Mouse (Mus musculus): Measurements from ENCODE around the gene Sec14l3.
"Not testable (repeated sequence)": the region's sequence is repeated elsewhere in the genome, so short reads cannot be mapped to it uniquely, and the experiment has no call there.

Gene Sec14l3

DNA sequence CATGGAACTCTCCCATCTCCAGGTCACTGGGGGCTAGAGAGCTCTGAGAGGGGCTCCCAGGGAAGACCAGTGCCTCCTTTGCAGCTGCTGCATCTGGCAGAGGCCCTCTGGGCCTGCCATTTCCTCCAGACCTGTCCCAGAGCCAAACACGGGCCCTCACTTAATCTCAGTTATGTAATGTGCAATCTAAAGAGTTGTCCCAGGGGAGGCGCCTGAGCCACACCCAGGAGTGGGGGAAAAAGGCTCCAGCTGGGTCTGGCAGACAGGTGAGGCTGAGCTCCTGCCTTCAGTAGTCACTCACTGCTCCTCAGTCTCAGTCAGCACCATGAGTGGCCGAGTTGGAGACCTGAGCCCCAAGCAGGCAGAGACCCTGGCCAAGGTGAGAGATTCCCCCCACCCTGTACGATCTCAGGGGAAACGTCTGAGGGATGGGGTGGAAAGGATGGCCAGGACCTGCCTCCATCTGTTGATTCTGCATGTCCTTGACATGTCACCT, at the start of gene Sec14l3:
Sec14l3 (plus strand) TSS at position 215 of the 496 bp plus-strand sequence.
- DNase-seq = no peak

DNA sequence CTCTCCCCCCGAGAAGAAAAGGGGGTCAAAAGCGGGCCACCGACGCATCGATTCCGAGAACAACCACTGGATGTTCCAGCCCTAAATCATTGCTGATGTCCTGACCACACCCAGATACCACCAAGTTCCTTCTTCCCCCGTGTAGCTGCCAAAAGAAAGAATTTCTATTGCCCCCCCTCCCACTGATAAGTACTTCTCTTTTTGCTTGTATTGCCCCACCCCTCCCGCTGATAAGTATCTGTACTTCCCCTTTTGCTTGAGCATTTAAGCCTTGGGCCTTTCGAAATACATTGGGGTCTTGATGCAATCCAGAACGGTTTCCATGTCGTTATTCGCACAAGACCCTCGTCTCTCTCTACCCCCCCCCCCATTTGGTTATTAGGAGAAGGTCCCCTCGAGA, 48.8 kb upstream of the Sec14l3 start:
- not testable (repeated sequence) for DNase-seq

- not testable (repeated sequence) for DNase-seq
These were observed 42.5 kb upstream of the Sec14l3 start for GRCm38 (mm10) chr11:4022111-4022510.

DNA sequence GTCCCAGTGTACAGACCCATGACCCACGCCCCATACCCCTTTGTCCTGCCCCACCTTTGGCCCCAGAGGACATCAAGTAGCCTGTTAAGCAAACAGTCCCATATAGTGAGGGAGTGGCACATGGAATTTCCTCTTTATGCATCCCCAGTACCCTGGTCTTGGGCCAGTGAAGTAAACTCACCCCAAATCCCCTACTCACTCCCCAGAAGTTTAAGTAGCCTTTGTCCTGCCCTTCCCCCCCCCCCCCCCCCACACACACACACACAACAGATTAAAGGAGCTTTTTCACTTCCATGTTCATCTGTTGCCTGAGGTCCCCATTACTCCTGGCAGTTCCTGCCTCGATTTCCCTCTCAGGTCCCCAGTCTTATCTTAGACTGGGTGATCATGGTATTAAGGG, 41.3 kb upstream of the Sec14l3 start:
- DNase-seq = no peak

DNA sequence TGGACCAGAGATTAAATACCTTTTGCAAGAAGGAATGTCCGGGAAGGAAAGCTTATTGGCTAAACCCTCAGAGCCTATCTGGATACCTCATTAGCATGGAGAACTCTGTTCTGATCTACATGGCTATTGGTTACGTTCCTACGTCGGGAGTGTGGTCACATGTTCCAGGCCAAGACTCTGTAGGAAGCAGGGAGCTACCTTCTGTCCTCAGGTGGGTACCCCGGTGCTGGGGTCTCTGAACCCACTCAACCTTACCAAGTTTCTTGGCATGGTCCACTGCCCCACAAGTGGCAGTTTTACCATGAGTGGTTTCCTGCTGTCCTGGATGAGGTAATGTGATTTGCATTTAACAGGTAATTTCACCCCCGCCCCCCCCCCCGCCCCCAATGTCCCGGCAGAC, 37.6 kb upstream of the Sec14l3 start:
- DNase-seq = no peak

GRCm38 (mm10) chr11:4027561-4028334, 36.9 kb upstream of the Sec14l3 start:
- no peak for DNase-seq

- no peak for DNase-seq
These were observed 35.3 kb upstream of the Sec14l3 start for GRCm38 (mm10) chr11:4029343-4029742.

GRCm38 (mm10) chr11:4031126-4031941, 33.3 kb upstream of the Sec14l3 start, which contains the start of gene Sec14l4:
Sec14l4 (plus strand) TSS chr11:4031462.
- no peak for DNase-seq

GRCm38 (mm10) chr11:4031961-4032360, 32.7 kb upstream of the Sec14l3 start:
- peak; percentile 21 to 25 for DNase-seq

- no peak for DNase-seq
These were observed 31.2 kb upstream of the Sec14l3 start for GRCm38 (mm10) chr11:4033471-4033870.

DNA sequence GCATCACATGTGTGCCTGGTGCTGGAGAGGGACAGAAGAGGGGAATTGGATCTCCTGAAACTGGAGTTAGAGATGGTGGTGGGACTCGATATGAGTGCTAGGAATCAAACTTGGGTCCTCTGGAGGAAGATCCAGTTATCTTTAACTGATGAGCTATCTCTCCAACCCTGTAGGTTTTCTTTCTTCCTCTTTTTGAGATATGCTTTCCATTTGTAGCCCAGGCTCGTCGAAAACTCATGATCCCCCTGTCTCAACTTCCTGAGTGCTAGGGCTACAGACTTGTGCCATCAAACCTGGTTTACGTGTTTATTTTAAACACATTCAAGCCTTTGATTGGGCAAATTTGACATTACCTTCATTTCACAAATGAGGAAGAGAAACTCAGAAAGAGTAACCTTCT, 30.5 kb upstream of the Sec14l3 start:
- no peak for DNase-seq

DNA sequence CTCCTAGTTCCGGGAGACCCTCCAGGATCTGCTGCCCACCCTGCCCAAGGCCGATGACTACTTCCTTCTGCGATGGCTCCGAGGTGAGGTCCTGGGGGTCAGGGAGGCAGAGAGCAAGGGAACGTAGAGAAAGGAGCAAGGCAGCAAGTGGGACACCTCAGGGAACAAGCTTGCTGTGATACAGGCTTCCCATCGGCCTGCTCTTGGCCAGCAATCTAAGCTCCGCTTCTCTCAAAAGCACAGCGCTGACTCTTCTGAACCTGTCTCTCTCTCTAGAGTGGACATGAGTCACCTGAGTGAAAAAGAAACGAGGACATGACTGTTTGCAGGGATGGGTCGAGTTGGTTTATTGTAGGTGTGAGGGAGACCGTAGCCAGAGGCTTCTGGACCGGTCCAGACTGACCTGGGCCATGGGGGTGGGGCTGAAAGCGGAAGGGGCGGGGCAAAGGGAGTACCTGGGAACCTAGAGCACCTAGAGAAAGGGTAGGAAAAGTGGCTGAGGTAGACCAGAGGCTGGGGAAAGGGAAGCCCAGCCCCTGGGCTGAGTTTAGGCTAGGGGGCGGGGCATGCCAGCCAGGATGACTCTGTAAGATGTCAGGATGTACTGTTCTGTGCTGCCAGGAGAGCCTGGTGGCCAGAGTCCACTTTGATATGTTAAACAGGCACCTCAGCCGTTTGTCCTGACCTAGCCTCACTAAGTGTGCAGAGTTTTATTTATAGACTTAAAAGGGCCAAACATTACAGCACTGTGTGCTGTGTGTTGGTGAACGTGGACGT, 29.3 kb upstream of the Sec14l3 start:
- DNase-seq = no peak

- DNase-seq = no peak
These were observed 28.7 kb upstream of the Sec14l3 start for GRCm38 (mm10) chr11:4035916-4036315.

DNA sequence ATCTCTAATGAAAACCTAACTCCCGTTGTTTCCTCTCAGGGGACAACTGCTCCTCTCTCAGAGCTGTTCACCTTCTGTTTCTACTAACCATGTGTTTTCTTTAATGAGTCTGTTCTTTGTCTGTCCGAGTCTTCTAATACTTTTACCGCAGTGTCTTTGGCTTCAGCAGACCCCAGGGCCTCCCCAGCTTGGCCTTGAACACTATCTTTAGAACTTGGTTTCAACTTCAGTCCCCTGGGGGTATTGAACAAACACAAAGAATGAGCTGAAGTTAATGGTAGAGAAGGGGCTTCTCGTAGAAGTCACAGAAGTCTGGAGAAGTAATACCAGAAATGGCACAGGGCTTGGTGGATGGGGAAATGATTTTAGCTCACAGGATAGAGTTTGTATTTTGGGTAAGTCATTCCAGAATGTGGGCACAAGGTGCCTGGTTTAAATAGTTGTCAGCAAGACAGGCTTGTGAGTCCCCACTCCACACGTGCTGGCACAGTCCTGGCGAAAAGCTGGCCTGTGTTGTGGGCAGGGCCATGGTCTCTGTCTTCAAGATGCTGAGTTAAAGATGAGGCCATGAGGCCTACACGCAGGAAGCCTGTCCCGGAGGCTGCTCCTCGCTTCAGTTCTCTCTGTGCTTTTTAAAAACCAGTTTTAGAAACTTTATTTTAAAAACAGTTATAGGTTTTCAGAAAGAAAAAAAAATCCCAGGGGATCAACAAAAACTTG, 28.1 kb upstream of the Sec14l3 start:
- DNase-seq = no peak

DNA sequence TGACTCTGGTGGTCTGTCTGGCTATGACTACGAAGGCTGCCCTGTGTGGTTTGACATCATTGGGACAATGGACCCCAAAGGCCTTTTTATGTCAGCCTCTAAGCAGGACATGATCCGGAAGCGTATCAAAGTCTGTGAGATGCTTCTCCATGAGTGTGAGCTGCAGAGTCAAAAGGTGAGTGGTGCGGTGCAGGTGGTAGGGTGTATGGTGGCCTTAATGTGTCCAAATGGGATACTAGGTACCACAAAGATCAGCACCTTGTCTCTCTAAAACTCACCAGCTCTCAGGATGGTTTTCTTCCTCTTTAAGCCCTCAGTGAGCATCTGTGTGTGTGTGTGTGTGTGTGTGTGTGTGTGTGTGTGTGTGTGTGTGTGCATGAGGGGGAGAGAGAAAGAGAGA, 24.7 kb upstream of the Sec14l3 start:
- no peak for DNase-seq

DNA sequence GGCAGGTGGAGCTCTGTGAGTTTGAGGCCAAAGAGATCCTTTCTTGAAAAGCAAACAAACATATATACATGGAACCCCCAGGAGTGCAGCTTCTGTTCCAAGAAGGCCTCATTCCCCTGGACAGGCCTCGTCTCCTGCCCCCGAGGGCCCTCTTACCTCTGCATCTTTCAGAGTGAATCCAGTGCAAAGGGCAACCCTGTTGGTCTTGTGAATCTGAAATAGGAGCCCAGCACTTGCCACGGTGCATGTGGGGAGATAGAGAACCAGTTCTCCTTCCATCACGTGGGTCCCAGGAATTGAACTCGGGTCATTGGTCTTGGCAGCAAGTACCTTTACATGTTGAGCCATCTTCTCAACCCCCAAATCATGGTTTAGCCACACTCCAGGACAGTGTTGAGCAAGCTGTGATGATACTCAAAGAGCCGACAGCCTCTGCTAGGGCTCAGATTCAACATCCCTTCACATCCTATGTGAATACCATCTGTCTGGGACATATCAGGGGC, 23.5 kb upstream of the Sec14l3 start:
- no peak for DNase-seq

- no peak for DNase-seq
These were observed 21.6 kb upstream of the Sec14l3 start for GRCm38 (mm10) chr11:4043081-4043480.

GRCm38 (mm10) chr11:4046526-4046925, 18.1 kb upstream of the Sec14l3 start:
- DNase-seq = no peak

DNA sequence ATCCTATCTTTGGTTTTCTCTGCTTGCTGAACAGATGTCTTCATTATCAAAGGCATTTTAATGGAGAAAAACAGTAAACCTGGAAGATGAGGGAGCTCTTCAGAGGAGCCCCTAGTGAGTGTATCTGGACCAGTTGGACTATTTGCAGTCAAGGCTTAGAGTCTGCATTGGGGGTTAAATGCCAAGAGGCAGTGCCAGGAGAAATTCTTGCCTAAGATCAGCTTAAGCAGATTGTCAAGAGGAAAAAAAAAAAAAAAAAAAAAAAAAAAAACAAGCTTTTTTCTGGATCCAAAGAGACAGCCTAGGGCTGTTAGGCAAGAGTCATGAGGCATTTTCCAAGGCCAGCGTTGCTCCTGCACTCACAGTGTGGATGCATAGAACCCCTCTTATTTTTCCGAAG, 16.9 kb upstream of the Sec14l3 start:
- DNase-seq = no peak

DNA sequence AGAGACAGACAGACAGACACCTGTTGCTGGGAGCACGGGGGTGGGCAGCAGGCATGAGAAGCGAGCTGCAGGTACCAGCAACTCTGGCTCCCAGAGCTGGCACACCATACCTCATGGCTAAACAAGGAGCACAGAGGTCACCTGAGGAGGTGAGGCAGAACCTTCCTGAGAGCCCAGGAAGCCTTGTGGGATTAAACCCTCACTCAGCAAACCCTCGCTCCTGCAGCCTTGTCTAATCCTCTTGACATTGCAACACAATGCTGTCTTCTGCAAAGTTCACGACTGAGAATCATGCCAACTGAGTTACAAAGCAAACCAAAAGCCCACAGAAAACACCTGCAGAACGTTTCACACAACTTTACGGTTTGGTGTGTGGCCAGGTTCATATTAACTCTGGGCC, 16.2 kb upstream of the Sec14l3 start:
- no peak for DNase-seq

- peak; percentile 88 to 93 for DNase-seq
These were observed 11.1 kb upstream of the Sec14l3 start for GRCm38 (mm10) chr11:4053586-4053985.

All from cerebellum, postnatal 10 days (tissue).